9 mouse cellular contexts compared by ENCODE assay signal in the genomic region with DNA sequence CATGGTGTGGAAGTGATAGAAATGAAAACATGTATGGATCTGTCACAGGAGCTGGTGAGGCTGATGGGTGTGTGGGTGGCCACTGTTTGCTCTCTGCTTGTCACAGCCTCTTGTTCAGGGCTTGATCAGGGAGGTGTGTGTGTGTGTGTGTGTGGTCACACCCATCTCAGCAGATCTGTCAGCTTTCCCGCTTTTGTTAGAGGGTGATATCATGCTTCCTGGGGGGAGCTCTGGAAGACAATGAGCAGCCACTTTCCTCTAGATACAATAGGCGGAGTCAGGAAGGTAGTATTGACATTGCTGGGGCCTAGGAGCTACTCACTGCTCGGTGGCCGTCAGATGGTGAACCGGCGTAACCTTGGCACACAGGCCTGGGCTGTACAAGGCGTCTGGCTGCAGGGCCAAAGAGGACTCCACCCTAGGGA. TPM values are rescaled to one million over a fixed set of nuclear protein-coding genes. Genes with fewer than 3 reads are reported as not detected.
DNase-seq lines count a peak whose midpoint lies in the region; ATAC-seq and TF ChIP-seq lines count a peak whose summit lies in the region.
"Had no signal": no experiment of that assay in that cellular context is flagged by ENCODE, and none has a peak within 500 bp of the region (broad histone marks: within the 10 kb centered on the region; RNA-seq: fewer than 3 reads in every experiment).

No protein-coding gene starts in this region.

- peak; percentile 88 for ATAC-seq in intestine, embryonic 16.5 days
- no peak for ATAC-seq in erythroblast, adult 5-6 weeks (replicated peaks; ENCODE audit: low FRiP score, poor library complexity, severe bottlenecking)
- no peak for ATAC-seq in CD4-positive, CD25-positive, alpha-beta regulatory T cell, adult 4 months
- ATAC-seq in granulocyte monocyte progenitor cell, adult 5-6 weeks (replicated peaks; ENCODE audit: poor library complexity, severe bottlenecking): no peak

- H3K9me3 ChIP-seq in intestine, embryonic 16.5 days (ENCODE audit: control insufficient read depth, low read length): no peaks in the 10 kb centered on the region
- H3K9me3 ChIP-seq: limb, embryonic 12.5 days had no signal

- DNase-seq in adrenal gland, adult 8-10 months: peak; percentile 49
- DNase-seq in gastrocnemius, adult 2 months: peak; percentile 80
- DNase-seq in lung, adult 2 months: peak; percentile 44
- no peak for DNase-seq in thymus, postnatal 36 days

- H3K27ac ChIP-seq in gastrocnemius, adult 2 months: peak overlapping the region; percentile 83
- H3K27ac ChIP-seq in intestine, embryonic 16.5 days (ENCODE audit: low read length): 0 out of 2 replicates have a peak overlapping the region, but pooled peaks have one; percentile 50
- H3K27ac ChIP-seq: limb, embryonic 12.5 days had no signal

- TF ChIP-seq CTCF in gastrocnemius, adult 2 months (IDR thresholded peaks at IDR 0.05): no peak
- TF ChIP-seq CTCF in lung, adult 2 months (IDR thresholded peaks at IDR 0.05; ENCODE audit: insufficient read depth, low read length): no peak

- H3K4me1 ChIP-seq in intestine, embryonic 16.5 days (ENCODE audit: control insufficient read depth, insufficient read depth, low read length): peaks cover 6% of the 10 kb centered on the region; the same call in 1 of the 2 replicates
- H3K4me1 ChIP-seq in lung, adult 2 months (ENCODE audit: control insufficient read depth, insufficient read depth, low read length): peaks cover 18% of the 10 kb centered on the region
- H3K4me1 ChIP-seq: limb, embryonic 12.5 days had no signal

- no peak overlapping the region for H3K4me2 ChIP-seq in intestine, embryonic 16.5 days (ENCODE audit: low read depth, low read length)
- H3K4me2 ChIP-seq: limb, embryonic 12.5 days had no signal

- intact Hi-C loops in gastrocnemius, adult 2 months (cut with DNase I): loop anchor here (5.0 kb wide), 1 partner anchor 81 kb away; no protein-coding TSS in a partner anchor

- TF ChIP-seq POLR2A in lung, adult 2 months (IDR thresholded peaks at IDR 0.05; ENCODE audit: borderline replicate concordance, extremely low read depth, low read depth, low read length): peak; percentile 35; the same call in 1 of the 2 replicates

- peak overlapping the region; percentile 36; the same call in 1 of the 2 replicates for H3K4me3 ChIP-seq in gastrocnemius, adult 2 months
- no peak overlapping the region for H3K4me3 ChIP-seq in intestine, embryonic 16.5 days (ENCODE audit: low read length)
- H3K4me3 ChIP-seq in lung, adult 2 months (replicated peaks; ENCODE audit: extremely low read depth, low read depth, low read length): no peak overlapping the region
- H3K4me3 ChIP-seq: limb, embryonic 12.5 days had no signal

- 44% methylated on average over 7 of the region's 7 CpGs for WGBS in intestine, embryonic 16.5 days
- 30% methylated on average over 7 of the region's 7 CpGs for WGBS in lung, adult 2 months

- no peaks in the 10 kb centered on the region for H3K36me3 ChIP-seq in intestine, embryonic 16.5 days (ENCODE audit: control insufficient read depth, insufficient read depth, low read length)
- H3K36me3 ChIP-seq: limb, embryonic 12.5 days had no signal

- no peak overlapping the region for H3K9ac ChIP-seq in intestine, embryonic 16.5 days (ENCODE audit: low read depth, low read length)
- H3K9ac ChIP-seq: limb, embryonic 12.5 days had no signal

- no peaks in the 10 kb centered on the region for H3K27me3 ChIP-seq in intestine, embryonic 16.5 days (replicated peaks; ENCODE audit: control insufficient read depth, insufficient read depth, low read length)
- H3K27me3 ChIP-seq: limb, embryonic 12.5 days had no signal

RNA-seq across cellular contexts. Expression of a gene that starts 7.3 kb away (rescaled TPM):
- 10 to 100 TPM; 36.4 to 64.0 (median 59.5) TPM for total RNA-seq in adrenal gland, adult 8-10 months (2022)
- total RNA-seq in gastrocnemius, adult 2 months (2021): 10 to 100 TPM; 14.4 to 17.0 TPM
- 9.5 and 9.8 TPM in 2 replicates for polyA plus RNA-seq in intestine, embryonic 16.5 days (2015; fragmentation: Nextera tagmentation; extraction: Ambion mirVana)
- 76.1 and 78.6 TPM in 2 replicates for polyA plus RNA-seq in lung, adult 2 months (2012; rRNA removed)
- 0.96 TPM in 1 of 2 replicates, not detected in the other for total RNA-seq in erythroblast, adult 5-6 weeks (2015; ENCODE audit: low replicate concordance)
- not detected in 2 replicates for total RNA-seq in erythroblast, adult 5-6 weeks (2017; ENCODE audit: low replicate concordance)
- polyA plus RNA-seq in CD4-positive, CD25-positive, alpha-beta regulatory T cell, adult 4 months (2017; shearing (Covaris generic)): not detected
- total RNA-seq in granulocyte monocyte progenitor cell, adult 5-6 weeks (2014; fragmentation: Nextera tagmentation): 0.26 and 0.84 TPM in 2 replicates
- total RNA-seq in granulocyte monocyte progenitor cell, adult 5-6 weeks (2017): 0.36 and 4.4 TPM in 2 replicates

Comparison
In these comparisons a context has a peak if more than half of its experiments do, and no peak if none do; other contexts are left out.
1. DNase-seq: peak in adrenal gland, adult 8-10 months (single experiment), gastrocnemius, adult 2 months (single experiment) and lung, adult 2 months (single experiment); none in thymus, postnatal 36 days (0 of 2).